Mouse (Mus musculus): ENCODE measurements at regions not wholly inside any gene's neighbourhood (a gene's known extent, or its start where the extent isn't known, plus 50 kb on each side); places are given as distances from the start of the nearest gene placed in this dataset.

DNA sequence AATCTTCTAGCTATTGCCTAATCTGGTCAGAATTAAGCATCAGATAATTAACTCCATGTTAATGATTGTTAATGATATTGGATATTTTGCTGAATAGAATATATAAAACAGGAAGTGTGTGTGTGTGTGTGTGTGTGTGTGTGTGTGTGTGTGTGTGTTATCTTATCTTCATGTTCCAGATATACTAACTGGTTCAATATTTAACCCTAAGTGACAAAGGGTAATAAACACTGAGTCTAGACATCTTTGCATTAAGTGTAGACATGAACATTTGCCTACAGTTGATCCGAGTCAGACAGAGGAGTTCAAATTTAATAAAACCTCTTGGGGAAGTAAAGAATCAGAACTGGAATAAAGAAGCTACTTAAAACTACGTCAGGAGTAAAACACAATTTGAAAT is 161.6 kb downstream of the Fsip2 start:
- no peak for DNase-seq (ENCODE audit: low spot score in 2 of 2)

DNA sequence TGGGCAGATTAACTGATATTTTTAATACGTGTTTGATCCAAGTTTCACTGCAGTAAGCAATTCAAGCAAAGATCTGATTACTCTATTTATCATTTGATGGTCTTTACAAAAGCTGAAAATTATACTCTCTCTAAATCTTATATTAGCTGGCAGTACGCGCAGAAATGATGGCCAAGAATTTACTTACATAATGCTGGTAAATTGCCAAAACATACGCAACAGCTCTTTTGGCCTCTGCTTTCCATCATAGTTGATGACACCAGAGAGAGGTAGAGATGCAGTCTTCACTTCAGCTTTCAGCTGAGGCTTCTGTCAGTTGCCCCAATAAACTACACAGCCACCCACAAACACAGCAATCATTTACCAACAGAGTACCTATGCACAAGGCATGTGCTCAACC is 182.9 kb downstream of the Fsip2 start:
- no peak for DNase-seq (ENCODE audit: low spot score in 2 of 2)

DNA sequence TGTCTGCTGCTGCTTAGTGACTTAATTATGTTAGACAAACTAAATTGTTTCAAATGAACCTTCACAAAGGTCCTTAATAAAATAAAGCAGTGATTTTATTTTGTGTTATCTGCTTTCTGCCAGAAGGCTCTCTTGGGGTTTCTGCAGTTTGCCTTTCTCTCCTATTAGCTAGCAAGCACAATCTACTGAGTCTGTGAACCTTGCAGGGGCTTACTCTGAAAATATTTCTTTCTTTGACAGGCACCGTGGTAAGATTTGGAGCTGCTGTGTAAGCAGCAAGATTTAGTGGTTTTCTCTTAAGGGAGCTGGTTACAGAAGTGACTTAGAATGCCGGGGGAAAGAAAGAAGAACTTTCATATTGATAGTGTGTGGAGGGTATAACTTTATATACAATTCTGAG is 187.3 kb downstream of the Fsip2 start:
- no peak for DNase-seq (ENCODE audit: low spot score in 2 of 2)

DNA sequence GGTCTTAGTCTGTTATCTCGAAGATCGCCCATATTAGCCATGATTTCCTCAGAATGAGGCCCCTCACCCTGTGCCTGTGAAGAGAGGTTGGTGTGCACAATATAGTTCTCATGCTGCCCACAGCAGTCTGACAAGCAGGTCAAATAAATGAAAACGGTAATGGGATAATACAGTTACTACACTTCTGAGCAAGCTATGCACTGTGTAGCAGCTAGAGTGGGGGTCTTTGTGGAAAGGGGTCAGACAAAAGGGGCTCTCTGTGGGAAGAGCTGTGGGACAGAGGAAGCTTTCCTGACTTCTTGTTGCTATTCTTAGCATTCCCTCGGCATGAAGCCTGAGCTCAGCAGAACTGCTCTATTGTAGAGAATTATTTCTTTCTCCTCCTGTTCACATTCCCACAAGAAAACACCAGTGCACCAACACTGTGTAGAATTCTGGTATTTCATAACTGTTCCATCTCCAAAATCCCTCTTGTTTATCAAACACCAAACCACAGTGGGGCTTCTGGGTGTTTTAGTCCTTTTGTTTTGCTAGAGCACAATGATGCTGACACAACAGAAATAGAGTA is 187.9 kb downstream of the Fsip2 start:
- no peak for DNase-seq (ENCODE audit: low spot score in 2 of 2)

DNA sequence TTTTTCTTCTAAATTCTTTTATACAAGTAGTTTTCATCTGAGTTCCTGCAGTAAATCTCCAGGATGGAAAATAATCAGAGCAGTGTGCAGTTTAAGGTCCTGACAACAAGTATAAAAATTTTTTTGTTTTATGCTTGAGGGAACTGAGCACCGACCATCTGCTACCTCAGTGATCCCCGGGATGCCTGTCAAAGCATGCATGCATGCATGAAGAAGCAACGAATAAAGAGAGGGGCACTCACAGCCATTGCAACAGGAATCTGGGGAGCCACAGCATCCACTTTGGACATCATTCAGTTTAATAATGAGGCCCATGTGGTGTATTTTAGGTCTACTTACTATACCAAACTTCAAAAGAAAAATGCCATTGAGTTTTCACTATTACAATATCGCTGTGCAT is 222.4 kb downstream of the Fsip2 start:
- peak in 1 of 2 experiments; percentile 24 for DNase-seq (ENCODE audit: low spot score in 2 of 2)
